Mouse (Mus musculus): ENCODE data around the gene Enho. TPM values are rescaled to one million over a fixed set of nuclear protein-coding genes. Genes with fewer than 3 reads are reported as not detected.

Enho gene
- total RNA-seq, 2 experiments from 2014 or later: 60.1 to 71.2 TPM

DNA sequence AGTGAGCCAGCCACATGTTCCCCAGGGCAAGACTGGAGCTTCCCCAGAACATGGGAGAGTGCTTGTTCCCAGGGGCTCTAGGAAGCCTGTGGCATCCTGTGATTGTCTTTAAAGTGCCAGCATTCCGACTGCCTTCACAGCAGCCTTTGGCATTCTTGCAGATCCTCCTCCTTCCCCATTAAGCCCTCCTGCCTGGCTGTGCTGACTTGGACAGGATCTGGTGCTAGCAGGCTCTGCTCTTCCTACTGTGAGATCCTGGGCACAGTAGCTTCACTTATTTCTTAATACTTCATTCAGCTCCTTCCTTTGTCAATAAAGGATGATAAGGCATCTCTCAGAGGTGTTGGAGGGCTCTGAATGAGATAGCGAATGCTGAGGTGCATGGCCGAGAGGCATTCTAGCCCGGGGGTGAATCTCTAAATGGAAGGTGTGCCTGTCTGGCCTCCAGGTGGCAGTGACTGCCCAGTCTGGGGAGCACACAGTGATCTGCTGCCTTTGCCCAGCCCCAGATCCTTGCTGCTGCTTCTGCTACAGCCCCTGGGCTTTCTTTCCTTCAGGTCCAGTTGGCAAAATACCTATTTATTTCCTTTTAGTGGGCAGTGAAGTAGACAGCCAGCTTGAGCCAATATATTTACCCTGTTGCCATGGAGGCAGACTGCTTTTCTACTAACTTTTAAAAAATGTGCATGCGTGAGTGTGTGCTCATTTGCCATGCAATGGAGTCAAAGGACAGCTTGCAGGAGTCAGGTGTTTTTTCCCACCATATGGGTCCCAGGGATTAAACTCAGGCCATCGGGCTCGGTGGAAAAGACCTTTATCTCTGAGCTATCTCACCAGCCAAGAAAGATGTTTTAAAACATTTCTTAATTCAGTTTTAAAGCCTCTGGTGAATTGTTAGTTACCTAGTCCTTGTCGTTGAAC is 35.4 kb downstream of the Enho start:
- intact Hi-C loops (cut with DNase I): no loop called here
- no peak for DNase-seq (ENCODE audit: low spot score in 2 of 2)

DNA sequence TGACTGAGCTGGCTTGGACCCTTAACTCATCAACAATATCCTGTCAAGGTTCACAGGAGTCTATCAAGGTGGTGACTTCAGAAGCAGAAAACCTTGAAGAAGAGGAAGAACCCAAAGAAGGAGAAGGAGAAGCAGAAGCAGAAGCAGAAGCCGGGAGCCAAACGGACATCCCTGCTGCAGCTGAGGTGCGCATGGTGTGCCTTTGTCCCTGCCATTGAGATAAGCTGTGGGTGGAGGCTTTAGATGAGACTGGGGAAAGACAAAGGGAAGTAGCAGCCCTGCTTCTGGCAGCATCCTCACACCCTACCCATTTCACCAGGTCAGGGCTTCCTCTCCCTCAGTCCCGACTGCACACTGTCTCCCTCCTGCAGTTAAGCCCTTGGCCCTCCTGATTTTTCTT is 37.3 kb downstream of the Enho start:
- intact Hi-C loops (cut with DNase I): no loop called here

More for the DNA sequence above, 37.3 kb downstream of the Enho start:
- DNase-seq (ENCODE audit: low spot score in 2 of 2): no peak

Other genes with a start within 250 kb of the Enho start
- gene Kif24, start 175.4 kb downstream of the Enho start, total RNA-seq (2021): 1 to 10 TPM; 1.2 to 1.8 TPM
- 10 to 100 TPM; 27.1 to 30.1 TPM for gene Nudt2, start 175.2 kb downstream of the Enho start, total RNA-seq (2021)
- 10 to 100 TPM; 31.8 to 32.1 TPM for gene AI464131, start 137.2 kb downstream of the Enho start, total RNA-seq (2021)
- 1 to 10 TPM; 3.4 to 5.9 TPM for gene 1110017D15Rik, start 123.0 kb downstream of the Enho start, total RNA-seq (2021)
- 100 to 1,000 TPM; 194 to 219 TPM for gene Fam219a, start 70.8 kb downstream of the Enho start, total RNA-seq (2021)
- gene Dnaic1, start 70.5 kb downstream of the Enho start, total RNA-seq (2021): 1 to 10 TPM; 9.4 to 10.0 TPM
- gene Cntfr, start 56.8 kb upstream of the Enho start, total RNA-seq (2021): 100 to 1,000 TPM; 106 to 115 TPM
- gene Il11ra1, start 59.7 kb upstream of the Enho start, total RNA-seq (2021): 10 to 100 TPM; 35.6 to 39.2 TPM
- 10 to 100 TPM; 27.8 to 33.2 TPM for gene Rpp25l, start 73.2 kb upstream of the Enho start, total RNA-seq (2021)
- 100 to 1,000 TPM; 159 to 187 TPM for gene Dctn3, start 82.8 kb upstream of the Enho start, total RNA-seq (2021)
- gene Arid3c, start 90.8 kb upstream of the Enho start, total RNA-seq (2021): under 1 TPM in 1 of 2 experiments, not detected in 1; 0.36 TPM
- gene Galt, start 114.9 kb upstream of the Enho start, total RNA-seq (2021): 10 to 100 TPM; 81.0 to 94.7 TPM
- gene Sigmar1, start 115.8 kb upstream of the Enho start, total RNA-seq (2021): 10 to 100 TPM; 54.3 to 57.7 TPM
- gene Ccl27a, start 133.9 kb upstream of the Enho start, total RNA-seq (2021): 100 to 1,000 TPM; 244 to 288 TPM

Data from left cerebral cortex, postnatal 36 days (tissue).